Mouse (Mus musculus) thymus, adult 2 months (tissue): ENCODE data around the gene Timeless.

Experiments
- CTCF ChIP-seq: fragments of 200-500 bp; IDR thresholded peaks from 2 replicates; pipeline ENCODE4 v1.5.1; 2012; ENCODE audit warnings: mild to moderate bottlenecking, control low read depth, low read length, moderate library complexity, borderline replicate concordance; ENCODE audit not compliant: control insufficient read depth, poor library complexity, insufficient read depth; ENCODE audit errors: extremely low read depth
- POLR2A ChIP-seq: fragments of 200-500 bp; IDR thresholded peaks from 2 replicates; pipeline ENCODE4 v1.6.1; 2012; ENCODE audit warnings: mild to moderate bottlenecking, low read length, control low read depth, moderate library complexity; ENCODE audit not compliant: control insufficient read depth, poor library complexity, insufficient read depth; ENCODE audit errors: extremely low read depth

DNA sequence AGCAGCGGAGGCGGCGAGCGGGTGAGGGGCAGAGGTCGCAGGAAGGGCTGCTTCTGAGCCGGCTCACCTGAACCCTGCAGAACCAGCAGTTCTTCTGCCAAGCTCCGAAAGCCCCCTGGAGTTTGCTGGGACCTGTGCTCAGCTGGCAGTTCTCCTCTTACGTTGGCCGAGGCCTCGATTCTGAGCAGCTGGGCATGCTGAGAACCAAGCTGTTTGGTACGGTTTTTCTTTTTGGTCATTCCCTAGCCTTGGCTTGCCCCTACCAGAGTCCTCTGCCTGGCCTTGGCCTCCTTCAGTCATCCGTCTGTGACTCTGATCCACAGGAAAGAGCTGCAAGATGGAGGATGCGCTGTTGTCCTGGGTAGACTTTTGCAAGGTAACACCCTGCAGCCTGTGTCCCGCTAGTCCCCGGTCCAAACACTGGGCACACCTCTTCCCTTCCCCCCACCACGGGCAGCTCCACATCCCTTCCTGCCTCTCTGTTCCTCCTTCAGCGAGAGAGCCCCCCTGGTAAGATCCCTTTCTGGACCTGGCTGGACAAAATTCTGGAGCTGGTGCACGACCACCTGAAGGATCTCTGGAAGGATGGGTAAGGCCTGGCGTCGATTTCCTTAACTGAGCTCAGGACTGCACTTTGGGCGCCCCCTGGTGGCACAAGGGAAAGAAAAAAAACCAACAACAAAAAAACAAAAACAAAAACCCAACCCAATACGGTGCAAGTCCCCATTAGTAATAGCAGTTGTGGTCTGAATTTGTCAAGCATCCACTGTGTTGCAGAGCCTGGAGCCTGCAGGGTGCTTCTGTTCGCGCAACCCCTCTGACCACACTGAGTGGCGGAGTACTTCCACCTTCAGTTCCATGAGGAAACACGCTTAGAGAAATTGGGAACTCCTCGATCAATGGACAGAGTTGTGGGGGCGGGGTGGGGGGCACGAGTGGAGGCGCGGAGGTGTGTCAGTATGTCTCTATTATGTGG lies 52.0 kb downstream of the Timeless start:
- TF ChIP-seq CTCF (peak; percentile 71; the same call in 1 of the 2 replicates), POLR2A (no peak)
